Mouse (Mus musculus): ENCODE results near the gene Kcnk4.

- TF ChIP-seq E2F4 (IDR thresholded peaks at IDR 0.05; ENCODE audit: insufficient replicate concordance, low read depth, low read length) (no peak), POLR2A (IDR thresholded peaks at IDR 0.05; ENCODE audit: low read depth, low read length) (no peak), CTCF (conservative IDR thresholded peaks at IDR 0.05 in 1 of 2, IDR thresholded peaks at IDR 0.05 in 1 of 2; ENCODE audit: low read depth in 2 of 2, low read length in 2 of 2) (no peak), MAFK (IDR thresholded peaks at IDR 0.05; ENCODE audit: insufficient replicate concordance, low read length) (no peak), GABPA (IDR thresholded peaks at IDR 0.05; ENCODE audit: insufficient replicate concordance, low read depth, low read length) (no peak), EP300 (IDR thresholded peaks at IDR 0.05; ENCODE audit: low read length) (no peak), MEF2A (IDR thresholded peaks at IDR 0.05; ENCODE audit: borderline replicate concordance, low read depth, low read length) (no peak), ZKSCAN1 (IDR thresholded peaks at IDR 0.05; ENCODE audit: borderline replicate concordance, low read depth, low read length) (no peak), ZC3H11A (IDR thresholded peaks at IDR 0.05; ENCODE audit: low read depth, low read length) (no peak), CHD2 (IDR thresholded peaks at IDR 0.05; ENCODE audit: low read length) (peak; percentile 66), MAX (IDR thresholded peaks at IDR 0.05; ENCODE audit: low read length) (no peak), MYC (IDR thresholded peaks at IDR 0.05; ENCODE audit: low read depth, low read length) (0 out of 2 replicates have a peak, but pooled peaks have one; percentile 19), MXI1 (IDR thresholded peaks at IDR 0.05; ENCODE audit: low read depth, low read length) (no peak)
These were observed 44.7 kb upstream of the Kcnk4 start for GRCm38 (mm10) chr19:6979001-6979479.

All from CH12.LX (cell line).